Mouse (Mus musculus) testis, adult 10 weeks (tissue): Measurements from ENCODE around the gene Rab3gap2. TPM values are rescaled to one million over a fixed set of nuclear protein-coding genes. Genes with fewer than 3 reads are reported as not detected.

Experiments used
- polyA plus RNA-seq: library from polyadenylated mRNA; stranded (reverse); fragments of 350-450 nt; fragmentation: Illumina TruSeq; extraction: RNeasy Lipid Tissue Mini Kit (QIAGEN cat#74804); gene quantifications from one replicate; pipeline ENCODE4 v1.2.3, GENCODE M21; 2014; ENCODE audit warnings: low read depth, low replicate concordance

Rab3gap2 gene
- 16.0 TPM for polyA plus RNA-seq

DNA sequence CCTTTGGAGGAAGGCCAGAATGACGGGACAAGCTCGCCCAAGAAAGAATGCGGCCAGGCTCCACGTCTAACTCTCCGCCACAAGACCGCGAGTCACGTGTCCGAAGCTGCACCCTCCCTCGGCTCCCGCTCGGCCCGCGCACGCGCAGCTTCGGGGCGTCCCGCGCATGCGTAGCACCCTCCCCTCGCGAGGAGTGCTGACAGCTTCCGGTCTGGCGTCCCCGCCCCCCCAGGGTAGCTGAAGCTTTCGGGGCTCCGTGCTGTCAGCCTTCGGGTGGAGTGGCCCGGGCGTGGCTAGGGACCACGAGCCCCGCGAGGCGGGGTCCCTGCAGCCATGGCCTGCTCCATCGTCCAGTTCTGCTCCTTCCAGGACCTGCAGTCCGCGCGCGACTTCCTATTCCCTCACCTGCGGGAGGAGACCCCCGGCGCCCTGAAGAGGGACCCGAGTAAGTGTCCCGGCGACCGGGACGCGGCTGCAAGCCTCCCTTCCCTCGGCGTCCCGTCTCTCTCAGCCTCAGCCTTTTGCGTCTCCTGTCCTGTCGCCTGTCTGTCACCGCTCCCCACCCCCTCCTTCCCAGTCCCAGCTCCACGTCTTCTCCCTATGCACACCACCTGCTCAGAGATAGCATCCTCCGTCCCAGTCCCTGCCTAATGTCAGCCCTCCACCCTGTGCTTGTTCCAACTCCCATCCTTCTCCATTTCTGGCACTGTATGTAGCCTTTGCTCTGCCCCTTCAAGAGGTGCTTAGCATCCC lies at the start of gene Rab3gap2:
Rab3gap2 (plus strand) TSS at position 209 of the 753 bp plus-strand sequence.

GRCm38 (mm10) chr1:185328721-185329610 lies 125.0 kb downstream of the Rab3gap2 start, which contains the start of gene Iars2:
Gene Iars2 (minus strand): TSS chr1:185329396.

GRCm38 (mm10) chr1:185331983-185332430 lies 128.1 kb downstream of the Rab3gap2 start, which contains the start of gene Bpnt1:
Gene Bpnt1 (plus strand): TSS chr1:185332149.

Other genes with a start within 250 kb of the Rab3gap2 start
- gene Mark1, start 204.5 kb upstream of the Rab3gap2 start, polyA plus RNA-seq, result 8.0 TPM
- 14.6 TPM for gene Iars2, start 125.3 kb downstream of the Rab3gap2 start, polyA plus RNA-seq
- 22.0 TPM for gene Bpnt1, start 128.0 kb downstream of the Rab3gap2 start, polyA plus RNA-seq
- gene Eprs, start 158.9 kb downstream of the Rab3gap2 start, polyA plus RNA-seq, result 55.2 TPM